Mouse (Mus musculus): ENCODE results near the gene Kctd13.

DNA sequence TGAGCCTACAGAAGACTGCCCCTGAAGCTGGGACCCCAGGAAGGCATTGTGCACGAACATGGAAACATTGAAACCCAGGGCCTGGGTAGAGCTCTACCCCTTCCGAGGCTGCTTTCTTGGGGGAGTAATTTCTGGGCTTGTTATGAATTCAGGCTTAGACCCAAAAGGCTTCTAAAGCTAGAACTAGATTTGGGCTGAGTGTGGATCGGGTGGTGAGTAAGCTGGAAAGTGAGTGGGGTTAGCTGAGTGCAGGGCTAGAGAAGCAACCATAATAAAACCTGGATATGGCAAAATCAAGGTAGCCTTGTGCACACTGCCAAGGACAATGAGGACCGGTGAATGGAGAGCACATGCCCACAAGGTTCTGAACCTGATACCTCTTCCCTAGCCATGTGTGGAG, 33.3 kb downstream of the Kctd13 start:
- no peak for TF ChIP-seq CTCF (IDR thresholded peaks at IDR 0.05; ENCODE audit: low read depth)
- no peak for TF ChIP-seq EP300 (IDR thresholded peaks at IDR 0.05; ENCODE audit: low read depth)
